Mouse (Mus musculus): Measurements from ENCODE around the gene Fam57a. TPM values are rescaled to one million over a fixed set of nuclear protein-coding genes. Genes with fewer than 3 reads are reported as not detected.

The Fam57a gene
- total RNA-seq (2023): 1 to 10 TPM; 1.1 to 1.4 TPM

GRCm38 (mm10) chr11:76179495-76180145 lies at the start of gene Fam57a, which contains the start of gene Vps53:
Gene Fam57a (plus strand): TSS chr11:76179671.
Gene Vps53 (minus strand): TSS chr11:76179647.

GRCm38 (mm10) chr11:76217390-76217800 lies 37.9 kb downstream of the Fam57a start, which contains the start of the genes Dbil5 and Gemin4:
Gene Dbil5 (plus strand): TSS chr11:76217608.
Gene Gemin4 (minus strand): TSS chr11:76217664.

GRCm38 (mm10) chr11:76242901-76243810 lies 63.7 kb downstream of the Fam57a start, which contains the start of the genes Mrm3 and Glod4:
Gene Mrm3 (plus strand): TSS chr11:76243715.
Gene Glod4 (minus strand): TSS chr11:76243725.

Other genes starting within 250 kb of the Fam57a start
- gene Rph3al, start 241.2 kb upstream of the Fam57a start, total RNA-seq (2023): not detected
- gene 1700016K19Rik, start 179.8 kb upstream of the Fam57a start, total RNA-seq (2023): not detected
- gene Rflnb, start 151.9 kb upstream of the Fam57a start, total RNA-seq (2023): 1 to 10 TPM; 3.1 to 3.4 TPM
- 10 to 100 TPM; 44.9 to 52.0 TPM for gene Vps53, start within 50 bp of the Fam57a start, total RNA-seq (2023)
- gene Dbil5, start 37.9 kb downstream of the Fam57a start, total RNA-seq (2023): not detected
- 1 to 10 TPM in 1 of 2 experiments, under 1 TPM in 1; 0.24 to 6.8 TPM for gene Gemin4, start 38.0 kb downstream of the Fam57a start, total RNA-seq (2023)
- gene Mrm3, start 64.0 kb downstream of the Fam57a start, total RNA-seq (2023): 1 to 10 TPM; 5.5 to 6.8 TPM
- gene Glod4, start 64.1 kb downstream of the Fam57a start, total RNA-seq (2023): 10 to 100 TPM; 33.4 to 33.5 TPM
- gene Nxn, start 219.5 kb downstream of the Fam57a start, total RNA-seq (2023): 1 to 10 TPM; 2.5 to 2.9 TPM
- gene Timm22, start 227.3 kb downstream of the Fam57a start, total RNA-seq (2023): 10 to 100 TPM; 12.7 to 14.9 TPM